Mouse (Mus musculus): ENCODE results near the gene Eepd1. TPM values are rescaled to one million over a fixed set of nuclear protein-coding genes. Genes with fewer than 3 reads are reported as not detected.

Eepd1 gene
- total and polyA plus RNA-seq, 2 experiments from 2014 or later = 16.3 to 16.8 TPM

DNA sequence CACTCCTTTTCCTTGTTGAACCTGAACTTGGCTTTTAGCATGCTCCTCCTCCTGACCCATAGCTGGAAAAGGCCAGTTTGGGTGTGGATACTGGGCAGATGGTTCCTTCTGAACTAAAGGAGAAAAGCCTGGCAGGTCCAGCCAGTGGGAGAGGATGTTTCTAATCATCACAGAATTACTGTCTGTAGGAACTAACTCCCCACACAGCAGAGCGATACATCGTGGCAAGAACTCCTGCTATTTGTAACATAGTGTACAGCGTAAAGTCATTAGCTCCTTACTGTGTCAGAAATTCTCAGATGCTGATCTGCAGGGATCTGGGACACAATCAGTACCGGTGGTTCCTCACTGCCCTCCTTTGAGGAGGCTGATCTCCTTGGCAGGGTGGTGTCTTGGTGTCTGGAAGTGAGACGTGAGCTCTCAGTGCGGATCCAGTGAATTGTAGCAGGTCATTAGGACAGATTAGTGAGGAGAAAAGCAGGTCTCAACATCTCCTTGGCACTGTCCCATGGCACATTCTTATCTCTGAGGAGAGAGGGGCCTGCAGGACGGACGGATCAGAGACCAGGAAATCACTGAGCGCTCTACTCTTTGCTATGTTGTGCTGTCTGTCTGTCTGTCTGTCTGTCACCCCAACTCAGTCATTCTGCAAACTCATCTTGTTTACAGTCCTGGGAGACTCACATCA is 2.7 kb downstream of the Eepd1 start:
- peak overlapping the region; percentile 18; the same call in 1 of the 2 replicates for H3K4me3 ChIP-seq (ENCODE audit: low read depth, low read length)
- H3K27ac ChIP-seq (ENCODE audit: low read depth, low read length) = no peak overlapping the region
- no peaks in the 10 kb centered on the region for H3K9me3 ChIP-seq (ENCODE audit: low read length)
- 60% methylated on average over 9 of the region's 9 CpGs for WGBS
- H3K9ac ChIP-seq = no peak overlapping the region
- peak overlapping the region; percentile 82 for H3K4me2 ChIP-seq (ENCODE audit: low read depth)
- TF ChIP-seq CTCF (IDR thresholded peaks at IDR 0.05; ENCODE audit: low read depth) = no peak
- no peaks in the 10 kb centered on the region for H3K36me3 ChIP-seq (ENCODE audit: insufficient read depth)
- no peak for DNase-seq
- no peak for ATAC-seq
- H3K27me3 ChIP-seq (ENCODE audit: insufficient read depth, low read length) = no peaks in the 10 kb centered on the region
- 0 out of 2 replicates have a peak, but pooled peaks cover 10% of the 10 kb centered on the region for H3K4me1 ChIP-seq (ENCODE audit: insufficient read depth)

DNA sequence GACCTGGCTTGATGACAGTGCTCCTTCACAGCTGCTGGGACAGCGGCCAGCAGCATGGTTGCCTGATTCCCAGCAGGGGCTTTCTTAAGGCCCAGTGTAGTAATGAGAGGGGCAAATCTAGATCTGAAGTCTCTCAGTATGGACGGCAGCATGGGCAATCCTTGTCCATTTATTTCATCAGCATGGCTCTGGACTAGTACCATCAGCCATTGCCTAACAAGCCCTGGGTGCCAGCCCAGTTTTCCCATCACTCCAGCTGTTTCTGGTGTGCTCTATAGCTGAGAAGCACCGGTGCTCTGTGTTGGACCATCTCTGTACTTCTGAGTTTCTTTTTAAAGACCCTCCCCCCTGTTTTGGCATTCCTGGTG is 3.3 kb downstream of the Eepd1 start:
- no peak overlapping the region for H3K9ac ChIP-seq
- DNase-seq (no peak), ATAC-seq (no peak)
- WGBS = 50% methylated on average over 3 of the region's 3 CpGs
- H3K4me1 ChIP-seq (ENCODE audit: insufficient read depth) = 0 out of 2 replicates have a peak, but pooled peaks cover 10% of the 10 kb centered on the region
- no peaks in the 10 kb centered on the region for H3K27me3 ChIP-seq (ENCODE audit: insufficient read depth, low read length)
- TF ChIP-seq CTCF (IDR thresholded peaks at IDR 0.05; ENCODE audit: low read depth) = no peak
- no peak overlapping the region for H3K27ac ChIP-seq (ENCODE audit: low read depth, low read length)
- H3K4me3 ChIP-seq (ENCODE audit: low read depth, low read length) = 0 out of 2 replicates have a peak overlapping the region, but pooled peaks have one; percentile 4
- H3K4me2 ChIP-seq (ENCODE audit: low read depth) = peak overlapping the region; percentile 82
- no peaks in the 10 kb centered on the region for H3K9me3 ChIP-seq (ENCODE audit: low read length)
- no peaks in the 10 kb centered on the region for H3K36me3 ChIP-seq (ENCODE audit: insufficient read depth)

GRCm38 (mm10) chr9:25485006-25485405 is 3.7 kb downstream of the Eepd1 start:
- peak overlapping the region; percentile 4; the same call in 1 of the 2 replicates for H3K4me3 ChIP-seq (ENCODE audit: low read depth, low read length)

GRCm38 (mm10) chr9:25485406-25485805 is 4.1 kb downstream of the Eepd1 start:
- ATAC-seq (no peak), DNase-seq (no peak)
- WGBS = 42% methylated on average over 7 of the region's 7 CpGs
- Histone ChIP-seq H3K4me2 (ENCODE audit: low read depth) (peak overlapping the region; percentile 82), H3K4me3 (ENCODE audit: low read depth, low read length) (peak overlapping the region; percentile 4; the same call in 1 of the 2 replicates), H3K9me3 (ENCODE audit: low read length) (no peaks in the 10 kb centered on the region), H3K4me1 (ENCODE audit: insufficient read depth) (0 out of 2 replicates have a peak, but pooled peaks cover 10% of the 10 kb centered on the region), H3K27ac (ENCODE audit: low read depth, low read length) (no peak overlapping the region), H3K9ac (no peak overlapping the region), H3K27me3 (ENCODE audit: insufficient read depth, low read length) (no peaks in the 10 kb centered on the region), H3K36me3 (ENCODE audit: insufficient read depth) (no peaks in the 10 kb centered on the region)
- TF ChIP-seq CTCF (IDR thresholded peaks at IDR 0.05; ENCODE audit: low read depth) = no peak

More at GRCm38 (mm10) chr9:25485006-25485405, 3.7 kb downstream of the Eepd1 start:
- H3K9me3 ChIP-seq (ENCODE audit: low read length) = no peaks in the 10 kb centered on the region
- H3K36me3 ChIP-seq (ENCODE audit: insufficient read depth) = no peaks in the 10 kb centered on the region
- no peak overlapping the region for H3K9ac ChIP-seq
- H3K27me3 ChIP-seq (ENCODE audit: insufficient read depth, low read length) = no peaks in the 10 kb centered on the region
- ATAC-seq = no peak
- no peak overlapping the region for H3K27ac ChIP-seq (ENCODE audit: low read depth, low read length)
- no peak for TF ChIP-seq CTCF (IDR thresholded peaks at IDR 0.05; ENCODE audit: low read depth)
- 0 out of 2 replicates have a peak, but pooled peaks cover 10% of the 10 kb centered on the region for H3K4me1 ChIP-seq (ENCODE audit: insufficient read depth)
- no peak for DNase-seq
- peak overlapping the region; percentile 82 for H3K4me2 ChIP-seq (ENCODE audit: low read depth)
- whole genome bisulfite sequencing = 57% methylated on average over 2 of the region's 2 CpGs

- Histone ChIP-seq H3K4me2 (ENCODE audit: low read depth) (peak overlapping the region; percentile 82), H3K4me1 (ENCODE audit: insufficient read depth) (0 out of 2 replicates have a peak, but pooled peaks cover 10% of the 10 kb centered on the region), H3K9ac (no peak overlapping the region), H3K9me3 (ENCODE audit: low read length) (no peaks in the 10 kb centered on the region), H3K36me3 (ENCODE audit: insufficient read depth) (no peaks in the 10 kb centered on the region), H3K4me3 (ENCODE audit: low read depth, low read length) (no peak overlapping the region), H3K27ac (ENCODE audit: low read depth, low read length) (no peak overlapping the region), H3K27me3 (ENCODE audit: insufficient read depth, low read length) (no peaks in the 10 kb centered on the region)
- no peak for ATAC-seq
- WGBS = 69% methylated on average over 9 of the region's 9 CpGs
- no peak for TF ChIP-seq CTCF (IDR thresholded peaks at IDR 0.05; ENCODE audit: low read depth)
- DNase-seq = no peak
Measured at GRCm38 (mm10) chr9:25486246-25486807, 5.0 kb downstream of the Eepd1 start.

DNA sequence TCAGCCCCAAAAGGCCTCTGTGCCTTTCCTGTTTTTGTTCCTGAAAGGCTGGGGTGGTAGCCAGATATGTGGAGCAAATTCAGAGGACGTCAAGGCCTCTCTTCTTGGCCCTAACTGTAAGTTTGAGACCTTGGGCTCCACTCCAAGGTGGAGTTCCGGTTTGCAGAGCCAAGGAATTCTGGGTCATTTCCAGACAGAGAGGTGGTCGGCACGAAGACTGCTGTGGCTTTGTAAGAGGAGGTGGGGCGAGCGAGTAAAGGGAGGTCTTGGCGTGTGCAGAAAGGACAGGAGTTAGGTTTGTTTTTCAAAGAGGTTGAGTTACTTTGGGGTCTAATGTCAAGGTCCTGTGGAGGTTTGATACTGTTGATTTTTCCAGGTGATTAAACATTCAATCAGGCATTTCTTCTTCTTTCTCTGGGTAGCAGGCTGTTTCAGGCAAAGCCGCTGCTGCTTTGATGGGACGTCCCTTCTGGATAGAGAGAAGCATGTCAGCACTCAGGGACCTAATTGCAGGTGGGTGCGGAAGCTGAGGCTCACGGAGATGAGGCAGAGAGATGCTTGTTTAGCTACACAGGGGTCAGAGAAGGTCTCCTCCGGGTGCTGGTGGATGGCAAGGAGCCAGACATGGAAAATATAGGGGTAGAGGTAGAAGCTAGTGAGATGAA is 6.2 kb downstream of the Eepd1 start:
- H3K9ac ChIP-seq = no peak overlapping the region
- peak; percentile 46 for DNase-seq
- 35% methylated on average over 12 of the region's 12 CpGs for WGBS

More for the DNA sequence above, 6.2 kb downstream of the Eepd1 start:
- 0 out of 2 replicates have a peak, but pooled peaks cover 6% of the 10 kb centered on the region for H3K4me1 ChIP-seq (ENCODE audit: insufficient read depth)
- H3K4me2 ChIP-seq (ENCODE audit: low read depth) = no peak overlapping the region
- H3K4me3 ChIP-seq (ENCODE audit: low read depth, low read length) = no peak overlapping the region
- peak; percentile 14; the same call in 1 of the 2 replicates for ATAC-seq
- no peaks in the 10 kb centered on the region for H3K27me3 ChIP-seq (ENCODE audit: insufficient read depth, low read length)
- H3K36me3 ChIP-seq (ENCODE audit: insufficient read depth) = no peaks in the 10 kb centered on the region
- H3K27ac ChIP-seq (ENCODE audit: low read depth, low read length) = no peak overlapping the region
- H3K9me3 ChIP-seq (ENCODE audit: low read length) = no peaks in the 10 kb centered on the region
- TF ChIP-seq CTCF (IDR thresholded peaks at IDR 0.05; ENCODE audit: low read depth) = no peak
